ENCODE assay signal across 14 mouse cellular contexts in genomic region chr5:113694415-113694814, GRCm38 (mm10). TPM values are rescaled to one million over a fixed set of nuclear protein-coding genes. Genes with fewer than 3 reads are reported as not detected.
A peak's percentile ranks its signal among the peaks of the same experiment; 100 is the strongest.
DNase-seq lines count a peak whose midpoint lies in the region; ATAC-seq lines count a peak whose summit lies in the region.
"Had no signal": no experiment of that assay in that cellular context is flagged by ENCODE, and none has a peak within 500 bp of the region (broad histone marks: within the 10 kb centered on the region; RNA-seq: fewer than 3 reads in every experiment).

No protein-coding gene starts in this region.

- 45% methylated on average over 5 of the region's 5 CpGs for WGBS in midbrain, embryonic 14.5 days
- WGBS in midbrain, embryonic 11.5 days, result 56% methylated on average over 5 of the region's 5 CpGs

- no peak overlapping the region for H3K9ac ChIP-seq in midbrain, embryonic 14.5 days (replicated peaks; ENCODE audit: low read length)
- no peak overlapping the region for H3K9ac ChIP-seq in midbrain, embryonic 11.5 days (ENCODE audit: low read length)

- no peaks in the 10 kb centered on the region for H3K36me3 ChIP-seq in midbrain, embryonic 14.5 days (ENCODE audit: control insufficient read depth, insufficient read depth, low read length)
- H3K36me3 ChIP-seq in midbrain, embryonic 11.5 days (ENCODE audit: control insufficient read depth, insufficient read depth, low read length), result no peaks in the 10 kb centered on the region

- no peak overlapping the region for H3K4me3 ChIP-seq in midbrain, embryonic 14.5 days (replicated peaks; ENCODE audit: low read depth, low read length)
- H3K4me3 ChIP-seq in midbrain, embryonic 11.5 days (ENCODE audit: low read depth, low read length), result no peak overlapping the region

- H3K9me3 ChIP-seq in midbrain, embryonic 14.5 days (ENCODE audit: control insufficient read depth, low read length), result no peaks in the 10 kb centered on the region
- peaks cover 4% of the 10 kb centered on the region; the same call in 1 of the 2 replicates for H3K9me3 ChIP-seq in midbrain, embryonic 11.5 days (ENCODE audit: control insufficient read depth, low read length)

- no peak overlapping the region for H3K4me2 ChIP-seq in midbrain, embryonic 14.5 days (ENCODE audit: low read length)
- H3K4me2 ChIP-seq in midbrain, embryonic 11.5 days, result no peak overlapping the region

- H3K4me1 ChIP-seq in midbrain, embryonic 14.5 days (ENCODE audit: control insufficient read depth, insufficient read depth, low read length), result peaks cover 12% of the 10 kb centered on the region
- no peaks in the 10 kb centered on the region for H3K4me1 ChIP-seq in midbrain, embryonic 11.5 days (ENCODE audit: control insufficient read depth, insufficient read depth, low read length)

- H3K27me3 ChIP-seq in midbrain, embryonic 14.5 days (ENCODE audit: control insufficient read depth, insufficient read depth, low read length), result no peaks in the 10 kb centered on the region
- no peaks in the 10 kb centered on the region for H3K27me3 ChIP-seq in midbrain, embryonic 11.5 days (ENCODE audit: control insufficient read depth, insufficient read depth, low read length)

- no peak for ATAC-seq in midbrain, embryonic 14.5 days (ENCODE audit: low FRiP score, low TSS enrichment)
- no peak for ATAC-seq in midbrain, embryonic 11.5 days (ENCODE audit: low FRiP score)
- no peak for ATAC-seq in erythroblast, adult 5-6 weeks (replicated peaks; ENCODE audit: low FRiP score, poor library complexity, severe bottlenecking)
- ATAC-seq: lung, postnatal 0 days had no signal

- peak; percentile 18 for DNase-seq in adrenal gland, postnatal 14 days
- DNase-seq in adrenal gland, adult 2 months, result no peak
- DNase-seq in midbrain, embryonic 14.5 days, result peak; percentile 53
- DNase-seq in midbrain, embryonic 11.5 days (ENCODE audit: low spot score, missing footprints), result no peak
- peak; percentile 44 for DNase-seq in hindlimb bud, embryonic 11.5 days (ENCODE audit: extremely low spot score, low read depth, low spot score)
- peak; percentile 45 for DNase-seq in retina, postnatal 1 day
- no peak for DNase-seq in adrenal gland, adult (ENCODE audit: inconsistent age in 2 of 2, low spot score in 1 of 2)
- DNase-seq: cerebellum, adult 2 months; kidney, adult 8-10 months; layer of hippocampus, adult 9-11 months had no signal

- H3K27ac ChIP-seq in midbrain, embryonic 14.5 days (replicated peaks; ENCODE audit: low read depth, low read length), result 0 out of 2 replicates have a peak overlapping the region, but pooled peaks have one; percentile 20
- H3K27ac ChIP-seq in midbrain, embryonic 11.5 days (ENCODE audit: low read depth, low read length), result no peak overlapping the region

RNA-seq across cellular contexts. Expression of gene 1700069L16Rik, which starts 30.2 kb away (rescaled TPM):
- total RNA-seq in adrenal gland, postnatal 14 days (2021), result not detected in 2 replicates
- total RNA-seq in adrenal gland, adult 2 months (2021), result not detected
- polyA plus RNA-seq in adrenal gland, adult 2 months (2012; rRNA removed), result not detected in 2 replicates
- not detected in 2 replicates for polyA plus RNA-seq in midbrain, embryonic 14.5 days (2014; fragmentation: Nextera tagmentation; extraction: Ambion mirVana)
- not detected in 2 replicates for polyA plus RNA-seq in midbrain, embryonic 11.5 days (2014; fragmentation: Nextera tagmentation; extraction: Ambion mirVana)
- not detected in 2 replicates for total RNA-seq in erythroblast, adult 5-6 weeks (2015; ENCODE audit: low replicate concordance)
- total RNA-seq in erythroblast, adult 5-6 weeks (2017; ENCODE audit: low replicate concordance), result not detected in 2 replicates
- total RNA-seq: left cerebral cortex, postnatal 36 days had no signal
- polyA plus RNA-seq: heart, embryonic 16.5 days; lung, postnatal 0 days had no signal

RNA-seq across cellular contexts. Expression of gene Ficd, which starts 41.2 kb away (rescaled TPM):
- total RNA-seq in adrenal gland, postnatal 14 days (2021), result 8.2 and 10.4 TPM in 2 replicates
- 10 to 100 TPM; 10.5 to 19.5 TPM for total RNA-seq in adrenal gland, adult 2 months (2021)
- polyA plus RNA-seq in adrenal gland, adult 2 months (2012; rRNA removed), result 11.8 and 12.3 TPM in 2 replicates
- polyA plus RNA-seq in midbrain, embryonic 14.5 days (2014; fragmentation: Nextera tagmentation; extraction: Ambion mirVana), result 6.7 TPM in 2 replicates
- 3.3 TPM in 2 replicates for polyA plus RNA-seq in midbrain, embryonic 11.5 days (2014; fragmentation: Nextera tagmentation; extraction: Ambion mirVana)
- 1.3 TPM in 1 of 2 replicates, not detected in the other for total RNA-seq in erythroblast, adult 5-6 weeks (2015; ENCODE audit: low replicate concordance)
- 0.56 and 0.94 TPM in 2 replicates for total RNA-seq in erythroblast, adult 5-6 weeks (2017; ENCODE audit: low replicate concordance)

RNA-seq across cellular contexts. Expression of gene Cmklr1, which starts 44.2 kb away (rescaled TPM):
- 10.6 and 11.3 TPM in 2 replicates for total RNA-seq in adrenal gland, postnatal 14 days (2021)
- 10 to 100 TPM; 25.3 to 25.7 TPM for total RNA-seq in adrenal gland, adult 2 months (2021)
- 61.3 and 75.6 TPM in 2 replicates for polyA plus RNA-seq in adrenal gland, adult 2 months (2012; rRNA removed)
- 1.2 and 2.1 TPM in 2 replicates for polyA plus RNA-seq in midbrain, embryonic 14.5 days (2014; fragmentation: Nextera tagmentation; extraction: Ambion mirVana)
- polyA plus RNA-seq in midbrain, embryonic 11.5 days (2014; fragmentation: Nextera tagmentation; extraction: Ambion mirVana), result 0.98 and 2.2 TPM in 2 replicates
- 1.5 TPM in 2 replicates for total RNA-seq in erythroblast, adult 5-6 weeks (2015; ENCODE audit: low replicate concordance)
- 0.51 and 0.70 TPM in 2 replicates for total RNA-seq in erythroblast, adult 5-6 weeks (2017; ENCODE audit: low replicate concordance)

Comparison
In these comparisons a context has a peak if more than half of its experiments do, and no peak if none do; other contexts are left out.
1. DNase-seq: peak in adrenal gland, postnatal 14 days (single experiment), midbrain, embryonic 14.5 days (single experiment), hindlimb bud, embryonic 11.5 days (single experiment) and retina, postnatal 1 day (single experiment); none in adrenal gland, adult 2 months (single experiment), midbrain, embryonic 11.5 days (single experiment) and adrenal gland, adult (0 of 2).